Mouse (Mus musculus) olfactory bulb, adult 2 months (tissue): Measurements from ENCODE around the gene Magi2.

ENCODE experiments used
- CTCF ChIP-seq: fragments of 200-500 bp; IDR thresholded peaks from 2 replicates; pipeline ENCODE4 v1.5.1; 2012; ENCODE audit warnings: low read depth, mild to moderate bottlenecking, low read length, moderate library complexity; ENCODE audit not compliant: insufficient read depth
- POLR2A ChIP-seq: fragments of 200-500 bp; IDR thresholded peaks from 2 replicates; pipeline ENCODE4 v1.6.1; 2012; ENCODE audit warnings: mild to moderate bottlenecking, low read depth, low read length, moderate library complexity; ENCODE audit not compliant: insufficient read depth

GRCm38 (mm10) chr5:20241523-20241922 lies 1014.7 kb downstream of the Magi2 start:
- TF ChIP-seq CTCF = no peak
- no peak for TF ChIP-seq POLR2A
